Mouse (Mus musculus): ENCODE measurements around the gene Chd9.

The Chd9 gene

GRCm38 (mm10) chr8:90828181-90828986 lies at the start of gene Chd9:
TSS of gene Chd9 (plus strand) at chr8:90828352.
- peak; percentile 86 for DNase-seq (ENCODE audit: low read depth, low spot score)

GRCm38 (mm10) chr8:90791616-90792015 lies 36.5 kb upstream of the Chd9 start:
- DNase-seq (ENCODE audit: low read depth, low spot score), result no peak

- DNase-seq (ENCODE audit: low read depth, low spot score), result peak; percentile 66
Measured at GRCm38 (mm10) chr8:90793710-90794109, 34.4 kb upstream of the Chd9 start.

- peak; percentile 57 for DNase-seq (ENCODE audit: low read depth, low spot score)
Measured at GRCm38 (mm10) chr8:90794990-90795861, 32.9 kb upstream of the Chd9 start.

GRCm38 (mm10) chr8:90799473-90799872 lies 28.7 kb upstream of the Chd9 start:
- DNase-seq (ENCODE audit: low read depth, low spot score), result no peak

- no peak for DNase-seq (ENCODE audit: low read depth, low spot score)
Measured at GRCm38 (mm10) chr8:90813602-90814320, 14.4 kb upstream of the Chd9 start.

- no peak for DNase-seq (ENCODE audit: low read depth, low spot score)
Measured at GRCm38 (mm10) chr8:90816061-90816882, 11.9 kb upstream of the Chd9 start.

GRCm38 (mm10) chr8:90817293-90817692 lies 10.9 kb upstream of the Chd9 start, which contains the start of gene Gm19935:
TSS of gene Gm19935 (minus strand) at chr8:90817393.
- DNase-seq (ENCODE audit: low read depth, low spot score), result no peak

- no peak for DNase-seq (ENCODE audit: low read depth, low spot score)
Measured at GRCm38 (mm10) chr8:90819561-90820320, 8.4 kb upstream of the Chd9 start.

- no peak for DNase-seq (ENCODE audit: low read depth, low spot score)
Measured at GRCm38 (mm10) chr8:90820321-90820696, 7.8 kb upstream of the Chd9 start.

GRCm38 (mm10) chr8:90822443-90822842 lies 5.7 kb upstream of the Chd9 start:
- no peak for DNase-seq (ENCODE audit: low read depth, low spot score)

GRCm38 (mm10) chr8:90825459-90825871 lies 2.7 kb upstream of the Chd9 start:
- DNase-seq (ENCODE audit: low read depth, low spot score), result no peak

GRCm38 (mm10) chr8:90828987-90829740 lies 1.0 kb downstream of the Chd9 start:
- DNase-seq (ENCODE audit: low read depth, low spot score), result no peak

- no peak for DNase-seq (ENCODE audit: low read depth, low spot score)
Measured at GRCm38 (mm10) chr8:90829825-90830224, 1.7 kb downstream of the Chd9 start.

- no peak for DNase-seq (ENCODE audit: low read depth, low spot score)
Measured at GRCm38 (mm10) chr8:90830980-90831379, 2.8 kb downstream of the Chd9 start.

- DNase-seq (ENCODE audit: low read depth, low spot score), result no peak
Measured at GRCm38 (mm10) chr8:90832576-90833289, 4.6 kb downstream of the Chd9 start.

- no peak for DNase-seq (ENCODE audit: low read depth, low spot score)
Measured at GRCm38 (mm10) chr8:90833628-90834320, 5.6 kb downstream of the Chd9 start.

- no peak for DNase-seq (ENCODE audit: low read depth, low spot score)
Measured at GRCm38 (mm10) chr8:90834321-90834672, 6.1 kb downstream of the Chd9 start.

Measured in retina, postnatal 7 days (tissue).